Mouse (Mus musculus): Measurements from ENCODE around the gene Vmn2r57.
"Not testable (repeated sequence)": the region's sequence is repeated elsewhere in the genome, so short reads cannot be mapped to it uniquely, and the experiment has no call there.

Vmn2r57 gene

GRCm38 (mm10) chr7:41448596-41448995, at the start of gene Vmn2r57:
TSS of gene Vmn2r57 (minus strand) at chr7:41448696.
- not testable (repeated sequence) for ATAC-seq (ENCODE audit: low TSS enrichment)

DNA sequence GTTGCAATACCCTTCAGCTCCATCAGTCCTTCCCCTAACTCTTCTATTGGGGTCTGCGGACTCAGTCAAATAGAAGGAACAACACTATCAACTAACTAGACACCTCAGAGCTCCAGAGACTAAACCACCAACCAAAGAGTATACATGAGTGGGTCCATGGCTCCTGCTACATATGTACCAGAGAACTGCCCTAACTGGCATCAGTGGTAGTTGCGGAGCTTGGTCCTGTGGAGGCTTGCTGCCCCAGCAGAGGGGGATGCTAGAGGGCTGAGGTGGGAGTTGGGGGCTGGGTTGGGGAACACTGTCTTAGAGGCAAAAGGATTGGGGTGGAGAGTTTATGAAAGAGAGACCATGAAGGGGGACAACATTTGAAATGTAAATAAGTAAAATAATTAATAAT, 49.4 kb upstream of the Vmn2r57 start:
- no peak for ATAC-seq (ENCODE audit: low TSS enrichment)

GRCm38 (mm10) chr7:41451864-41452263, 3.4 kb upstream of the Vmn2r57 start:
- no peak for ATAC-seq (ENCODE audit: low TSS enrichment)

DNA sequence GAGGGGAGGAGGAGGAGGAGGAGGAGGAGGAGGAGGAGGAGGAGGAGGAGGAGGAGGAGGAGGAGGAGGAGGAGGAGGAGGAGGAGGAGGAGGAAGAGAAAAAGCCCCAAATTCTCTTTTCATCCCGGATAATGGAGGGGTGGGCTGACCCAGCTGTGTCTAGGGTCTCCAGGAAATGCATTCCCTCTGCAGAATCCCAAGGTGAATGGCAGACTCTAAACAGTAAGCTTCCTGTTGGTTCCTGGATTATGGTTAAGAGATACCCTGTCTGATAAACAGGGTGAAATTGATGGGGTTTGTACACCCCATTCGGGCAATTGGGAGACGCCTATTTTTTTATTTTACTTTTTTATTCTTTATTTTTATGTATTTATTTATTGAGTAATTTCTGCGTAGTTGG, 54.4 kb downstream of the Vmn2r57 start:
- ATAC-seq (ENCODE audit: low TSS enrichment): no peak

- ATAC-seq (ENCODE audit: low TSS enrichment): peak; percentile 100
Observed at GRCm38 (mm10) chr7:41393048-41393971, 55.2 kb downstream of the Vmn2r57 start, which contains the start of gene AI987944. TSS of gene AI987944 (minus strand) at chr7:41393379.

Data from frontal cortex, adult (tissue).